Mouse (Mus musculus): ENCODE results near the gene Xrcc1. TPM values are rescaled to one million over a fixed set of nuclear protein-coding genes. Genes with fewer than 3 reads are reported as not detected.

The Xrcc1 gene
- polyA plus RNA-seq (2016; fragmentation: Nextera tagmentation; extraction: Ambion mirVana): 132 and 160 TPM in 2 replicates

DNA sequence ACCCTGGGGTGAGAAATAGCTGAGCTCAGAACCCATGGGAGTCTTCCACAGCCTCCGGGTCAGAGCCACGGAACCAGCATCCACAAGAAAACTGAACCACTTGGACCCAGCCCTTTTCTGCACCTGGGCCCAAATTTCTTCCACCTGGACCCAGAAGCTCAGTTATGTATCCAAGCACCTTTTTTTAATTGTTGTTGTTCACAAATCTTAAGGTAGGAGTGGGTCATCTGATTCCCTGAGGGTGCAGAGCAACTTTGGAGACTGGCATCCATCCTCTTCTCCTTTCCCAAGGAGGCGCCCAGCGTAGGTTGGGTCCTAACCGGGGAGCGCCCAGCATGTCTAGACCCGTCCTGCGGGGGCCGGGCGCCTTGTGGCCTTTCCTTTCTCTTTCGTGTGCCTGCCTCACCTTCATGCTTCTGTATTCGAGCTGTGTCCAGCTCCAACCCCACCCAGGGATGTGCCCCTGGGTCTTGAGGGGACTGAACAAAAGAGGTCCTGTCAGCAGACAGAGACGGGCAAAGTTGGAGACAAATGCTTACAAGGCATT lies at the start of gene Xrcc1, which contains the start of gene Pinlyp:
TSS of gene Xrcc1 (plus strand) at position 222 of the 547 bp plus-strand sequence.
TSS of gene Pinlyp (minus strand) at position 51 of the 547 bp plus-strand sequence.
- Histone ChIP-seq H3K9me3 (0 out of 2 replicates have a peak, but pooled peaks cover 5% of the 10 kb centered on the region), H3K4me1 (replicated peaks) (peaks cover 21% of the 10 kb centered on the region), H3K27ac (peak within 1 kb of the TSS; percentile 93), H3K4me3 (peak within 1 kb of the TSS; percentile 88), H3K27me3 (ENCODE audit: insufficient read depth, poor library complexity, severe bottlenecking) (no peaks in the 10 kb centered on the region), H3K36me3 (peaks cover 33% of the 10 kb centered on the region)
- DNase-seq (ENCODE audit: low spot score): no peak
- 35% methylated on average over 13 of the region's 13 CpGs for WGBS

DNA sequence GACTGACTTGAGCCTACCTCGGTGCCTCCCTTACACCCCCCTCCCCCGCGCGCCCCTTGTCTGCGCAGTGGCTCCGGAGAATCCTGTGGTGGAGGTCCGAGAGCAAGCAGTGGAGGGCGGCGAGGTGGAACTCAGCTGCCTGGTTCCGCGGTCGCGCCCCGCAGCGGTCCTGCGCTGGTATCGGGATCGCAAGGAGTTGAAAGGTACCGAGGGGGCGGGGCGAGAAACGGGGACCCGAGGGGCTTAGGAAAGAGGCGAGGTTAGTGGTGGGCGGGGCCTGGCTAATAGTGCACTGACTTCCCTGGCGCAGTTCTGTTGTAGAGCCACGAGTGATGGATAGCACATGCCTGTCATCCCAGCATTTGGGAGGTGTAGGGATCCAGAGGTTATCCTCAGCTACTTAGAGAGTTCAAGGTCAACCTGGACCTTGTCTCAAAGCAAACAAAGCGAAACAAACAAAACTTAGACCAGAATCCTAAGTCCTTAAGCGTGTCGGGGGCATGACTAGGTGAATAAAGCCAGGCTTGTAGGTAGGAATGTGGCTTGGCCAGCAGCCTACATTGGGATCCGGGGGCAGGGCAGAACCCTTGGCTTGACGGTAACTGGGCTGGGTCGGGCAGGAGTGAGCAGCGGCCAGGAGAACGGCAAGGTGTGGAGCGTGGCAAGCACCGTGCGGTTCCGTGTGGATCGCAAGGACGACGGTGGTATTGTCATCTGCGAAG lies 46.1 kb upstream of the Xrcc1 start:
- Histone ChIP-seq H3K4me3 (peak overlapping the region; percentile 42), H3K36me3 (peaks cover 57% of the 10 kb centered on the region), H3K27me3 (ENCODE audit: insufficient read depth, poor library complexity, severe bottlenecking) (peaks cover 58% of the 10 kb centered on the region), H3K27ac (no peak overlapping the region), H3K9me3 (peaks cover 12% of the 10 kb centered on the region; the same call in 1 of the 2 replicates), H3K4me1 (replicated peaks) (peaks cover 34% of the 10 kb centered on the region)
- DNase-seq (ENCODE audit: low spot score): peak; percentile 37
- WGBS: 16% methylated on average over 43 of the region's 43 CpGs

DNA sequence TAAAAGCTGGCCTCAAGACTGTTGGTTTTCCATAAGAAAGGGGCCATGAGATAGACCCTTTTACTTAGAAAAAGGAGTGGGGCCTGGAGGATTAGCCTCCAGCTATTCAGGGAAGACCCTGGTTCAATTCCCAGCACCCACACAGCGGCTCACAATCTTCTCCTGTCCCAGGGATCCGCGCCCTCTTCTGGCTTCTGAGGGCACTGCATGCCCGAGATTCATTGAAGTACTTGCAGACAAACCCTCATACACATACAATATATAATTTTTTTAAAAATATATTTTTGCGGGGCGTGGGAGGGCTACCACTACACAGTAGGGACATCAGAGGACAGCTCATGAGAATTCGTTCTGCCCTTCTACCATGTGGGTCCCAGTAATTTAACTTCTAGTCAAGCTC lies 45.2 kb upstream of the Xrcc1 start:
- H3K4me3 ChIP-seq: no peak overlapping the region
- peak; percentile 40 for DNase-seq (ENCODE audit: low spot score)
- H3K36me3 ChIP-seq: peaks cover 55% of the 10 kb centered on the region
- H3K9me3 ChIP-seq: peaks cover 12% of the 10 kb centered on the region; the same call in 1 of the 2 replicates
- H3K27ac ChIP-seq: no peak overlapping the region
- peaks cover 58% of the 10 kb centered on the region for H3K27me3 ChIP-seq (ENCODE audit: insufficient read depth, poor library complexity, severe bottlenecking)
- H3K4me1 ChIP-seq (replicated peaks): peaks cover 43% of the 10 kb centered on the region
- WGBS: 28% methylated on average over 7 of the region's 7 CpGs

DNA sequence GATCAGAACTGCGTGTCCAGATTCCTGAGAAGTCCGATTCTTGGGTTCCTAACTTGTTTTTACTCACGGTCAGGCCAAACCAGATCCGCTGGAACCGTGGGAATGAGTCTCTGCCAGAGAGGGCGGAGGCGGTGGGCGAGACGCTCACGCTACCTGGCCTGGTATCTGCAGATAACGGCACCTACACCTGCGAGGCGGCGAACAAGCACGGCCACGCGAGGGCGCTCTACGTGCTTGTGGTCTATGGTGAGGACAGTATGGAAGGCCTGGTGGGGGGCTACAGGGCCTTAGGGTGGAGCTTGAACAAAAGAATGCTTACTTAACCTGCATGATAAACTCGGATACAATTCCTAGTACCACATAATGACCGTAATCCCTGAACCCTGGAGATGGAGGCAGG lies 44.6 kb upstream of the Xrcc1 start:
- Histone ChIP-seq H3K4me1 (replicated peaks) (peaks cover 49% of the 10 kb centered on the region), H3K27me3 (ENCODE audit: insufficient read depth, poor library complexity, severe bottlenecking) (peaks cover 58% of the 10 kb centered on the region), H3K9me3 (peaks cover 12% of the 10 kb centered on the region; the same call in 1 of the 2 replicates), H3K4me3 (no peak overlapping the region), H3K36me3 (peaks cover 55% of the 10 kb centered on the region), H3K27ac (no peak overlapping the region)
- 46% methylated on average over 21 of the region's 21 CpGs for WGBS
- DNase-seq (ENCODE audit: low spot score): no peak

DNA sequence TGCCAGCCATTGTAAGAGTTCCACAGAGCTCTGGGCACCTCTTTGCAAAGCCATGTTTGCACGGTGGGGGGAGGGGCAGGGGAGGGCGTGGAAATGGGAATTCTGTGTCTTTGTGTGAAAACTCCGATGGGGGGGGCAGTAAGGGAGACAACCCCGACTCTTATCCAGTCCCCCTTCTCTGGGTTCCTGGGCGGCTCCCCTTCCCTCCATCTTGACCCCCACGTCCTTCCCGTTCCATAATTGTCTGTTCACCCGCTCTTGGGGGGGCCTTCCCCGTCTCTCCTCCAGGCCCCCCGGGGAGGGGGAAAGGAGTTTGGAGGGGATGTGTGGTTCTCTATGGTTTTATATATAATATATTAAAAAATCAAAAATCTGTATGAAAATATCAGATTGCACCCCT lies 42.1 kb upstream of the Xrcc1 start:
- H3K4me3 ChIP-seq: no peak overlapping the region
- H3K27ac ChIP-seq: 0 out of 2 replicates have a peak overlapping the region, but pooled peaks have one; percentile 20
- peaks cover 46% of the 10 kb centered on the region for H3K36me3 ChIP-seq
- peaks cover 34% of the 10 kb centered on the region for H3K27me3 ChIP-seq (ENCODE audit: insufficient read depth, poor library complexity, severe bottlenecking)
- WGBS: 27% methylated on average over 10 of the region's 10 CpGs
- H3K4me1 ChIP-seq (replicated peaks): peaks cover 64% of the 10 kb centered on the region
- peaks cover 8% of the 10 kb centered on the region; the same call in 1 of the 2 replicates for H3K9me3 ChIP-seq
- no peak for DNase-seq (ENCODE audit: low spot score)

DNA sequence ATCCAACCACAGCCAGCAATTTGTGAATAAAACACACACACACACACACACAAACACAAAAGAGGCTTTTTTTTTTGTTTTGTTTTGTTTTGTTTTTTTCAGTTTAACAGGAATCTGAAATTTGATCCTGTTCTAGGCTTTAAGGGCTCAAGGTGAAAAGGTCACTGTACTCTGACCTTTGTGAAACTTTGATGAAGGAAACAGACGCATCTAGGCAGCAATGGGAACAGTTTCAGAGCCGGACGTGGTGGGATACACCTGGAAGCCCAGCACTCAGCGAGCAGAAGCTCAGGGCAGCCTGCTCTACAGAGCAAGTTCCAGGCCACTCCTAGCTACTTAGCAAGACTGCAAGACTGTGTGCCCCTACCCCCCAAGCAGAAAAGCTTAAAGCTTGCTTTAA lies 41.2 kb upstream of the Xrcc1 start:
- Histone ChIP-seq H3K27ac (0 out of 2 replicates have a peak overlapping the region, but pooled peaks have one; percentile 50), H3K9me3 (peaks cover 8% of the 10 kb centered on the region; the same call in 1 of the 2 replicates), H3K4me3 (0 out of 2 replicates have a peak overlapping the region, but pooled peaks have one; percentile 77), H3K4me1 (replicated peaks) (peaks cover 56% of the 10 kb centered on the region), H3K27me3 (ENCODE audit: insufficient read depth, poor library complexity, severe bottlenecking) (peaks cover 26% of the 10 kb centered on the region), H3K36me3 (peaks cover 38% of the 10 kb centered on the region)
- DNase-seq (ENCODE audit: low spot score): no peak
- WGBS: 9% methylated on average over 4 of the region's 4 CpGs

DNA sequence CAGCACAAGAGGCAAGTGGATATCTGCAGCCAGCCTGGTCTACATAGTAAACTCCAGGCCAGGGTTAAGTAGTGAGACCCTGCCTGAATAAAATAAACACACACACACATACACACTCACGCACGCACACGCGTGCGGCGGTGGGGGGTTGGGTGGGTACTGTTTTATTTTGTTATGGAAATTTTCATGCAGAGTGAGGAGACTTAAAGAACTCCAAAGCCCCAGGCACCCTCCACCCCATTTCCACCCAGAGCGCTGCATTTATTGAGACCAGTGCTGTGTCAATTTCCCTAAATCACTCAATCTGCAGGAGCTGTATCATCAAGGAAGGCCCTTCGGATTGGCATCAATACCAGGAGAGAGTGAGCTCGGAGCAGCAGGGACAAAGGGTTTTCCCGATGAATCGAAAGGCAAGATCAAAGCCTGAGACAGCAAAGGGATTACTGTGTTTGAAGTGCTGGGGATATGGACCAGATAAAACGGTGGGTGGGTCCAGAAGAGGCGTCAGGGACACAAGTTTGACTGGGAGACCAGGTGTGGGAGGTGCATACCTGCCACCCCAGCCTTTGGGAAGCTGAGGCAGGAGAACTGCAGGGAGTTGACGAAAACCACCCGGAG lies 40.5 kb upstream of the Xrcc1 start:
- Histone ChIP-seq H3K4me1 (replicated peaks) (peaks cover 49% of the 10 kb centered on the region), H3K36me3 (peaks cover 36% of the 10 kb centered on the region), H3K27me3 (ENCODE audit: insufficient read depth, poor library complexity, severe bottlenecking) (peaks cover 19% of the 10 kb centered on the region), H3K9me3 (peaks cover 6% of the 10 kb centered on the region; the same call in 1 of the 2 replicates), H3K4me3 (peak overlapping the region; percentile 77), H3K27ac (peak overlapping the region; percentile 50)
- peak; percentile 21 for DNase-seq (ENCODE audit: low spot score)
- 15% methylated on average over 15 of the region's 15 CpGs for WGBS

DNA sequence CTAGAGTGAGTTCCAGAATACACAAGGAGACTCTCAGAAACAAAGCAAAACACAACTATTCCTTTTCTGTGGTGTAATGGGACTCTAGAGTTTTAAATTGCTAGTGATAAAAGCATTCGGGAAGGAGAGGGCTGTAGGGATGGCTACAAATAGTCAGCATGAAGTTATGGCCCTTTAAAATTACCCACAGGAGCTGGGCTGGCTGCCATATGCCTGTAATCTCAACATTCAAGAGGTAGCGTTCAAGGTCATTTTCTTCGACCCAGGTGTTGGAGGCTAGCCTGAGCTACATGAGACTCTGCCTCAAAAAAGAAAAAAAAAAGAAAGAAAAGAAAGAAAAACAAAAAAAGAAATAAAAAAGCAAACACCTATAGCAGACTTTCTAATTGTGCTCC lies 40.0 kb upstream of the Xrcc1 start:
- Histone ChIP-seq H3K4me1 (replicated peaks) (peaks cover 49% of the 10 kb centered on the region), H3K36me3 (peaks cover 36% of the 10 kb centered on the region), H3K27me3 (ENCODE audit: insufficient read depth, poor library complexity, severe bottlenecking) (peaks cover 14% of the 10 kb centered on the region), H3K4me3 (peak overlapping the region; percentile 77), H3K27ac (peak overlapping the region; percentile 100), H3K9me3 (peaks cover 1% of the 10 kb centered on the region; the same call in 1 of the 2 replicates)
- DNase-seq (ENCODE audit: low spot score): no peak
- 22% methylated on average over 3 of the region's 3 CpGs for WGBS

DNA sequence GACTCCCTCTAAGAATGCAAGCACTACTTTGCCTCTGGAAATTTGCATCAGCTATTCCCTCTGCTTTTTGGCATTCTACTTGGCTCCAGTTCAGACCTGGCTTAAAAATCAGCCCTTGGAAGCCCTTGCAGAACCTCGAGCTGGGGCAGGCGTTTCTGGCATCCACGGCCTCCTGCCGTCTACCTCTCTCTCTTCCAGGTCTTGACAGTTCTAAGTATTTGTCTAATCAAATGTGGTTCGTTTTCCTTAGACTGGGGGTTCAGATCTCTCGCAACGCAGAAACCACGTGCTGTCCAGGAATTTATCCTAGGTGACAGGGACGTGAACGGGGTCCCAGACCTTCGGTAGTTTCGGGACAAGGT lies 39.6 kb upstream of the Xrcc1 start:
- DNase-seq (ENCODE audit: low spot score): no peak
- no peaks in the 10 kb centered on the region for H3K9me3 ChIP-seq
- peaks cover 10% of the 10 kb centered on the region for H3K27me3 ChIP-seq (ENCODE audit: insufficient read depth, poor library complexity, severe bottlenecking)
- WGBS: under 1% methylated on average over 12 of the region's 12 CpGs
- H3K4me1 ChIP-seq (replicated peaks): peaks cover 49% of the 10 kb centered on the region
- peak overlapping the region; percentile 77 for H3K4me3 ChIP-seq
- H3K27ac ChIP-seq: peak overlapping the region; percentile 100
- H3K36me3 ChIP-seq: peaks cover 36% of the 10 kb centered on the region

DNA sequence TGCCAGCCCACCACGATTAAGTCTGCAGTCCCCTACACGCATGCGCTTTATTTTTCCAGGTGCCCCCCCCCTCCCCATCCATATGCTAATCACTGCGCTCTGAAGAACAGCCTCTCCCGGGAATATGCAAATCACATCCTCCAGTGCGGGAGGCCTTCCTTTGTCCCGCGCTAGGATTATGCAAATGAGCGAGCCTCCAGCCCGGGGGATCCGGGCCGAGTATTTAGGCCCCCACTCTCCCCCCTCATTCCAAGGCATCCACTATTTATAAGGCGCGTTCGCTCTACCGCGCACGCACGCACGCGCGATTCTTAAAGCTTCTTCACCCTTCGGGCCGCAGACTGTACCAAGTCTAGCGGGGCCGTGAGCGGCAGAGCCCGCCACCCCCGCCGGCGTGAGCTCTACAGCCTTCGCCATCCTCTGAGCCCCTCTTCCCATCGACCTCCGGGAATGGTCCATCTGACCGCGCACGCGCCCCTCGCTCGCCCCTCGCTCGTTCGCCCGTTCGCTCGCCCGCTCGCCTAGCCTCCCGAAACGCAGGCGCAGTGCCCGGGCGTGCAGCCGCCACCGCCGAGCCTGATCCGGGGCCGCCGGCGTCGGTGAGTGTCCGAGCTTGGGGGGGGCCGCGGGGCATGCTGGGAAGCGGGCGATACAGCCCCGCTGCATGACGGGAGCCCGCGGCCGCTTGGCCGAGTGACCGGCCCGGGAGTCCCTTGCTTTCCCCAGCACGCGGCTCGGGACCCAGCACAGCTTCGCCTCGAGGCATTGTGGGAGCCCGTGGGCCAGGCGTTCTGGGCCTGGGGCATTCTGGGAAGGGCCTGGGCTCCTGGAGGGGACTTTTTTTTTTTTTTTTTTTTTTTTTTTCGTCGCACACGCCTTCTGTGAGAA lies 39.0 kb upstream of the Xrcc1 start, which contains the start of gene Zfp428:
TSS of gene Zfp428 (plus strand) at position 169 of the 888 bp plus-strand sequence.
- under 1% methylated on average over 84 of the region's 84 CpGs for WGBS
- Histone ChIP-seq H3K4me1 (replicated peaks) (peaks cover 49% of the 10 kb centered on the region), H3K27ac (peak within 1 kb of the TSS; percentile 100), H3K27me3 (ENCODE audit: insufficient read depth, poor library complexity, severe bottlenecking) (peaks cover 7% of the 10 kb centered on the region; the same call in 1 of the 2 replicates), H3K4me3 (peak within 1 kb of the TSS; percentile 77), H3K36me3 (peaks cover 36% of the 10 kb centered on the region), H3K9me3 (no peaks in the 10 kb centered on the region)
- DNase-seq (ENCODE audit: low spot score): peak; percentile 90

DNA sequence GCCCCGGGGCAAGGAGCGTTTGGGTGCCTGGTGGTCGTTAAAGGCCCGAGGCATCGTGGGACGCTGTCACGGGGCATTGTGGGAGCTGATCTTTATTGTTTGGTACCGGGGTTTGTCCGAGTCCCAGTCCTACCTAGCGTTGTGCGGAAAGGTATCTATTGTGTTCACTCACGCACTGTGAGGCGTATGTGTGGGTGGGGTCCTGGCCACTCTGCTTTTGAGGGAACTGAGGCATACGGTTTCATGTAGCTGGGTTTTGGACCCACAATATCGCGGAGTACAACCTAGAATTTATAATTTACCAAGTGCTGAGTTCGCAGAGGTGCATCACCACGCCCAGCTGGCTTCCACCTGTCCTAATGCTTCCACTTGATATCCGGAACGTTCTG lies 38.4 kb upstream of the Xrcc1 start:
- peak overlapping the region; percentile 77 for H3K4me3 ChIP-seq
- no peaks in the 10 kb centered on the region for H3K9me3 ChIP-seq
- peaks cover 36% of the 10 kb centered on the region for H3K36me3 ChIP-seq
- H3K4me1 ChIP-seq (replicated peaks): peaks cover 49% of the 10 kb centered on the region
- H3K27me3 ChIP-seq (ENCODE audit: insufficient read depth, poor library complexity, severe bottlenecking): peaks cover 7% of the 10 kb centered on the region; the same call in 1 of the 2 replicates
- 2% methylated on average over 20 of the region's 20 CpGs for WGBS
- H3K27ac ChIP-seq: peak overlapping the region; percentile 100
- DNase-seq (ENCODE audit: low spot score): no peak

DNA sequence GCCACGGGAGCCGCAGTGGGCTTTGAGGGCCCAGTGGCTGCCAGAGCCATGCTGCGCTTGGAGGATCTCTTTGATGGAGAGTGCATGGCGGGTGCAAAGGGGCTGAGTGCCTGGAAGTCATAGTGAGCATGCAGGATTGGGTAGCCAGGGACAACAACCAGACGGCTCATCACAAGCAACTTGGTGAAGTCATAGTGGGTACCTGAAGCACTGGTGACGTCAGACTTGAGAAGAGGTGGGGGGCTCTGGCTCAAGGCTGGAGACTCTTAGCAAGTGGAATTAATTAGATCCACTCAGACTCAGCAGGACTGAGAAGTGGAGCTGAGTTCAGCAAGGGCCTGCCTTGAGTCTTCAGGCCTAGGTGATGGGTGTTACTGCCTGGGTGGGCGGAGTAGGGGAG lies 33.7 kb upstream of the Xrcc1 start, which contains the start of gene AC161166.1:
TSS of gene AC161166.1 (minus strand) at position 101 of the 400 bp plus-strand sequence.
- H3K27me3 ChIP-seq (ENCODE audit: insufficient read depth, poor library complexity, severe bottlenecking): no peaks in the 10 kb centered on the region
- 92% methylated on average over 7 of the region's 7 CpGs for WGBS
- no peaks in the 10 kb centered on the region for H3K9me3 ChIP-seq
- H3K4me3 ChIP-seq: no peak within 1 kb of the TSS
- no peak for DNase-seq (ENCODE audit: low spot score)
- H3K4me1 ChIP-seq (replicated peaks): peaks cover 13% of the 10 kb centered on the region
- H3K27ac ChIP-seq: no peak within 1 kb of the TSS
- H3K36me3 ChIP-seq: peaks cover 72% of the 10 kb centered on the region

Measured in hindbrain, embryonic 10.5 days (tissue).